Mouse (Mus musculus): ENCODE measurements at regions not wholly inside any gene's neighbourhood (a gene's known extent, or its start where the extent isn't known, plus 50 kb on each side); places are given as distances from the start of the nearest gene placed in this dataset.

GRCm38 (mm10) chrX:10984894-10985293 lies 270.1 kb downstream of the Mid1ip1 start:
- DNase-seq (ENCODE audit: low spot score in 2 of 2): no peak

GRCm38 (mm10) chrX:10991871-10992210 lies 277.0 kb downstream of the Mid1ip1 start:
- DNase-seq (ENCODE audit: low spot score in 2 of 2): no peak

- peak; percentile 1 to 8 for DNase-seq (ENCODE audit: low spot score in 2 of 2)
Measured at GRCm38 (mm10) chrX:10992211-10993004, 277.6 kb downstream of the Mid1ip1 start.

- no peak for DNase-seq (ENCODE audit: low spot score in 2 of 2)
Measured at GRCm38 (mm10) chrX:10993005-10993377, 278.2 kb downstream of the Mid1ip1 start.

- no peak for DNase-seq (ENCODE audit: low spot score in 2 of 2)
Measured at GRCm38 (mm10) chrX:10994910-10995309, 280.1 kb downstream of the Mid1ip1 start.

- DNase-seq (ENCODE audit: low spot score in 2 of 2): no peak
Measured at GRCm38 (mm10) chrX:11001180-11001579, 286.4 kb downstream of the Mid1ip1 start.

GRCm38 (mm10) chrX:11039278-11039677 lies 259.8 kb upstream of the H2al1a start:
- DNase-seq (ENCODE audit: low spot score in 2 of 2): no peak

- no peak for DNase-seq (ENCODE audit: low spot score in 2 of 2)
Measured at GRCm38 (mm10) chrX:11046769-11047168, 252.3 kb upstream of the H2al1a start.

GRCm38 (mm10) chrX:11082171-11082570 lies 216.9 kb upstream of the H2al1a start:
- DNase-seq (ENCODE audit: low spot score in 2 of 2): no peak

- no peak for DNase-seq (ENCODE audit: low spot score in 2 of 2)
Measured at GRCm38 (mm10) chrX:11082845-11083244, 216.2 kb upstream of the H2al1a start.

GRCm38 (mm10) chrX:11086257-11087072 lies 212.6 kb upstream of the H2al1a start:
- no peak for DNase-seq (ENCODE audit: low spot score in 2 of 2)

GRCm38 (mm10) chrX:11087913-11088312 lies 211.1 kb upstream of the H2al1a start:
- DNase-seq (ENCODE audit: low spot score in 2 of 2): peak in 1 of 2 experiments; percentile 10

GRCm38 (mm10) chrX:11088506-11088905 lies 210.6 kb upstream of the H2al1a start:
- no peak for DNase-seq (ENCODE audit: low spot score in 2 of 2)

- peak; percentile 0 to 24 for DNase-seq (ENCODE audit: low spot score in 2 of 2)
Measured at GRCm38 (mm10) chrX:11090432-11090831, 208.6 kb upstream of the H2al1a start.

- DNase-seq (ENCODE audit: low spot score in 2 of 2): no peak
Measured at GRCm38 (mm10) chrX:11097581-11098254, 201.3 kb upstream of the H2al1a start.

GRCm38 (mm10) chrX:11098366-11098765 lies 200.7 kb upstream of the H2al1a start:
- DNase-seq (ENCODE audit: low spot score in 2 of 2): no peak

GRCm38 (mm10) chrX:11099146-11100087 lies 199.6 kb upstream of the H2al1a start:
- DNase-seq (ENCODE audit: low spot score in 2 of 2): no peak

- no peak for DNase-seq (ENCODE audit: low spot score in 2 of 2)
Measured at GRCm38 (mm10) chrX:11100935-11101334, 198.1 kb upstream of the H2al1a start.

GRCm38 (mm10) chrX:11131253-11131652 lies 167.8 kb upstream of the H2al1a start:
- no peak for DNase-seq (ENCODE audit: low spot score in 2 of 2)

GRCm38 (mm10) chrX:11139971-11140421 lies 159.1 kb upstream of the H2al1a start:
- DNase-seq (ENCODE audit: low spot score in 2 of 2): peak; percentile 51 to 69

GRCm38 (mm10) chrX:11141294-11141693 lies 157.8 kb upstream of the H2al1a start:
- no peak for DNase-seq (ENCODE audit: low spot score in 2 of 2)

All from heart, adult 9 months (tissue).